Mouse (Mus musculus): ENCODE results near the gene Fgg.
A peak's percentile ranks its signal among the peaks of the same experiment; 100 is the strongest.

Fgg gene

GRCm38 (mm10) chr3:83027546-83028251, 20.2 kb downstream of the Fgg start:
- DNase-seq = no peak

- DNase-seq = no peak
These were observed 22.8 kb downstream of the Fgg start for GRCm38 (mm10) chr3:83030331-83030730.

- DNase-seq = peak; percentile 5 to 10
These were observed 25.3 kb downstream of the Fgg start for GRCm38 (mm10) chr3:83032746-83033308.

DNA sequence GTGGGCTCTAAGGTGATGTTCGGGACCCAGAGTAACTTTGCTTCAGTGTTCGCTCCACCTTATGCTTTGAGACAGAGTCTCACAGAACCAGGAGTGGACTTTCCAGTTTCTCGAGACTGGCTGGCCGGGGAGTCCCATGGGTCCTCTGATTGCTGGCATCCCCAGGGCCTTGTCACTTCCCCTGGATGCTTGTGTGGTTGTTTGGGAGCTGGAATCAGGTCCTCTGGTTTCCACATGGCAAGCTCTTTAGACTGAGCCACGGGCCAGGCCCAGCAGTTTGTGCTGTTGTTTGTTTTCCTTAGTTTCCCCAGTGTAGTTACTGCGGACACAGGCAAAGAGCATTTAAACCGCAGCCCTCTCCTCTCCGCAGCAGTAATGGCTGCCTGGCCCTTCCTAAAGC, 26.3 kb downstream of the Fgg start:
- no peak for DNase-seq

GRCm38 (mm10) chr3:83038865-83039264, 31.3 kb downstream of the Fgg start:
- DNase-seq = no peak

DNA sequence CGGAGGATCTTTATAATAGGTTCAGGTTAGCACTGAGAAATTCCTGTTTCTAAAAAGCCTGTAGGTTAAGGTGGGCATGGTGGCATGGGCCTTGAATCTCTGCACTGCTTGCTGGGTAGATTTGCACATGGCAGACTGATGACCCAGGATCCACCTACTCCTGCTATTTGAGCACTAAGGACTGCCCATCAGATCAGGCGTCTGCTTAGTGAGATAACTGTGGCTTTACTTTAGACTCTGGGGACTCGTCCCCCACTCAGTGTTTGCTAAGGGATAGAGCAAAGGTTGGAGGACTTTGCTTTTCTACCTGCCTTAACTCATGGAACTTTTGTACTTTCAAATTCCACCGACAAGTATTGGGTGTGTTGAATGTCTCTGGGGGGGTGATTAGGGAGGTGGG, 32.1 kb downstream of the Fgg start:
- no peak for DNase-seq

GRCm38 (mm10) chr3:83042451-83042850, 34.9 kb downstream of the Fgg start:
- no peak for DNase-seq

DNA sequence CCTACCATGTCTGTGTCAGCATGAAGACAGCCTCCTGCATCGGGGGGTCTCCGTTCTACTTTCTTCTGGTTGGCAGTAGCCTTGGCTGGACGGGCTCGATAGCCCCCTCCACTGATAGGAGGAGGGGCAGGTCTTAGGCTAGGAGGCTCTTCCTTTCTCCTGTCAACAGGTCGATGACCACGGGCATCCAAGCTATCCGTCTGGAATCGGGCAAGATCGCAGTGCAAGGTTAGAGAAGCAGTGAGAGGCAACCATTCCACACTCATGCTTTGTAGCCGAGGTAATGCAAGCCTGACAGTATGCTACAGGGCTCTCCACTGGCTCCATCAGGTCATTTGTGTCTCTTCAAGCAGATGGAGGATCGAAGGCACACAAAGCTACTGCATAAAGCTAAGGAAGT, 39.1 kb downstream of the Fgg start:
- no peak for DNase-seq

- no peak for DNase-seq
These were observed 42.2 kb downstream of the Fgg start, which contains the start of gene Fgb for GRCm38 (mm10) chr3:83049680-83050079. Gene Fgb (minus strand): TSS chr3:83049863.

DNA sequence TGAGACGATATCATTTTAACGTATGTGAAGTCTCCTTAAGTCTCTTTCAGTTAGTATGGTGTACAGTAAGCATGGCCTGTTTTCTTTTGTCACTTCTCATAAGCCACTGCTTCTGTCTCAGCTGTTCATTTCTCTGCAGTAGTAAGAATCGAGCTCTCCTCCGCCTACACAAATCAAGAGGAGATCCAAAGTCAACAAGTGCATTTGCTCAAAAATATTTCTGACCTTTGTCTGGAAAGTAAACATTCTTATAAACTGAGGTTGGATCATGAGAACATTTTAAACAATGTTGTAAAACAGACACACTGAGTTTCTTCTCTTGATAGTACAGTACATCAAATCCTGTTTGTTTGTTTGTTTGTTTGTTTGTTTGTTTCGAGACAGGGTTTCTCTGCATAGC, 43.1 kb downstream of the Fgg start:
- no peak for DNase-seq

DNA sequence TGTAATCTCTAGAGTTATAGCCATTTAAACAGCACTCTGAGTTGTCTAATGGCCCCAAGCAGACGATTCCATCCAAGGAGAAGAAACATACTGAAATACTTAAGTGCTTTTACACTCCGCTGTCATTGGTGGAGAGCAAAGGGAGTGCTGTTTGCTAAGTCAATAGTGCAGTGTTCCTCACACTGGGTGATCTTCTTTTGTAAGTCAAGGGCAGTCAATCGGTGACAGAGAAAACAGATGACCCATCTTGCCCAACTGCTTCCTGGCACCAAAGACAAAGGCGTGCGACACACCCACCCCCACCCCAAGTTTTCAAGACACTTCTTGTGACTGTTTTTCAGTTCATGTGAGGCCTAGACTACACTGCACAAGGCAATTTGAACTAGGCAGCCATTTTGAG, 44.6 kb downstream of the Fgg start:
- no peak for DNase-seq

DNA sequence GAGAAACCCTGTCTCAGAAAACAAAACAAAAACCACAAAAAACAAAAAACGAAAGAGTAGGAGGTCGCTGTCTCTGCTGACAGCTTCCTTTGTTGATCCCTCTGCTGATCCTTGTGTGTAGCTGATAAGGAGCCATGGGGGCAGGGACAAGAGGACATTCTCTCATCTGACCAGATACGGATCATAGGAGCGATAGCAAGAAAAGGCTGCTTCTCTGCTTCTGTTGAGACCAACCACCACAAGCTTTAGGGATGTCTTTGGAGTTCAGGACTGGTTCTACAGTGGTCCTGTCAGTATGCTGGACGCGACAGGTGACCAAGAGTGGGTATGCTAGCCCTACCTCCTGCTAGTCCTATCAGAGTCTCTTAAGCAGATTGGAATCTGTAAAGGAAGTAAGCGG, 45.6 kb downstream of the Fgg start:
- peak in 1 of 2 experiments; percentile 6 for DNase-seq

DNA sequence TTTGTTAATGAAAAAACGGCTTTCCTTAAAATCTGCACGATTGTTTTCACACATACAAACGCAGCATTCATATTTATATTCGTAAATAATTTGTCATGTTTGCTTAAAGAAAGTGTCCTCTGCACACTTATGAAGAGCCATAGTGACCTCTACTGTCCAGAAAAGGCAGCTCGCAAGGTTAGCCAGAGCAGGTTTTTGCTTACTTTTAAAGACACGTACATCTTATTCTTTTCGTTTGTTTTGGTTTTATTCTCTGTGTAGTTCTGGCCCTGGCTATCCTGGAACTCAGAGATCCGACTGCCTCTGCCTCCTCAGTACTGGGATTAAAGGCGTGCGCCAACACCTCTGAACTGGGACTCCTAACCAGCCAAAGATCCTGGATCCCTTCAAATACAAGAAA, 46.2 kb downstream of the Fgg start:
- peak; percentile 53 to 59 for DNase-seq

DNA sequence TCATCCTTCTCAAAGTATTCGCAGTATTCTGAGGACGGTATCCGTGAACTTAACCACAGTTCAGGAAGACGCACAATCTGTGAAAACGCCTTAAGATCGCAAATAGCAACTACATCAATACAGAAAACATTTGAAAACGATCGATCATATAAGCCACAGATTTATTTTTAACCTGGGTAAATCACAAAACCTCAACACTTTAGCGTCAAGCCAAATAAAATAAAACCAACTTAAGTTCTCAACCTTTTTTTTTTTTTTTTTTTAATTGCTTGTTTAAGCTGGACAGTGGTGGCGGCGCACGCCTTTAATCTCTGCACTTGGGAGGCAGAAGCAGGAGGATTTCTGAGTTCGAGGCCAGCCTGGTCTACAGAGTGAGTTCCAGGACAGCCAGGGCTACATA, 47.2 kb downstream of the Fgg start:
- DNase-seq = no peak

GRCm38 (mm10) chr3:83055281-83056038, 47.9 kb downstream of the Fgg start, which contains the start of gene Plrg1:
Gene Plrg1 (plus strand): TSS chr3:83055522.
- peak; percentile 100 for DNase-seq

GRCm38 (mm10) chr3:83057046-83057445, 49.5 kb downstream of the Fgg start:
- no peak for DNase-seq
